Mouse (Mus musculus): ENCODE measurements around the gene Eci1. TPM values are rescaled to one million over a fixed set of nuclear protein-coding genes. Genes with fewer than 3 reads are reported as not detected.
A peak's percentile ranks its signal among the peaks of the same experiment; 100 is the strongest.

Eci1 gene
- polyA plus RNA-seq, 1 experiment from 2014 or later: 109 TPM

DNA sequence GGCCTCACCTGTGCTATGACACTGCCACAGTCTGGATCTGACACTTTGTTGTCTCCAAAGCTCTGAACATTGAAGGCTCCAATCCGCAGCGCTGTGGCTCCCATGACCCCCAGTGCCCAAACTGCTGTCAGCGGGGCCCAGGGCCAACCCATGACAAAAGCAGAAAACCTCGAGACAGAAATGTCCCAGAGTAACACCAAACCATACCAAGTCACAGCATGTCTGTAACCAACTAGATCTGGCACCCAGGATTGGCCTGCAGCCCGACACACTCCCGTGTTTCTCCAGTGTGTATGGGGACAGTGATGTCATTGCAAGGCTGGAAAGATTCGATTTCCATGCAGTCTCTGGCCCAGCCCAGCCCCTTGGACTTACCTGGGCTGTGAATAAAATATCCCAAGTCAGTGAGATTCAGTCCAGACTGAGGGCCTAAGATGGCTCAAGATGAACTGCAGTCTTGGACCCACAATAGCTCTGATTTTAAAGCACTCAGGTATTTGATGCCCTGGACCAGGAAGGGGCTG lies 16.3 kb downstream of the Eci1 start, which contains the start of gene Dnase1l2:
Dnase1l2 (minus strand) TSS at position 474 of the 524 bp plus-strand sequence.
- Histone ChIP-seq H3K4me3 (replicated peaks; ENCODE audit: low read depth, low read length) (no peak within 1 kb of the TSS), H3K4me1 (replicated peaks; ENCODE audit: insufficient read depth, low read length) (no peaks in the 10 kb centered on the region), H3K27ac (peak within 1 kb of the TSS; percentile 39), H3K27me3 (ENCODE audit: insufficient read depth, low read length) (no peaks in the 10 kb centered on the region), H3K9ac (ENCODE audit: low read depth, low read length) (no peak within 1 kb of the TSS), H3K4me2 (ENCODE audit: low read length) (no peak within 1 kb of the TSS), H3K9me3 (replicated peaks; ENCODE audit: low read length) (no peaks in the 10 kb centered on the region), H3K36me3 (ENCODE audit: insufficient read depth, low read length) (peaks cover 60% of the 10 kb centered on the region)
- 75% methylated on average over 7 of the region's 7 CpGs for WGBS
- DNase-seq (ENCODE audit: low spot score) (no peak), ATAC-seq (replicated peaks; ENCODE audit: low FRiP score, low read depth) (no peak)
- TF ChIP-seq CTCF (IDR thresholded peaks at IDR 0.05; ENCODE audit: low read depth): no peak

GRCm38 (mm10) chr17:24443409-24443808 lies 17.0 kb downstream of the Eci1 start:
- TF ChIP-seq CTCF (IDR thresholded peaks at IDR 0.05; ENCODE audit: low read depth): no peak
- Histone ChIP-seq H3K4me1 (replicated peaks; ENCODE audit: insufficient read depth, low read length) (no peaks in the 10 kb centered on the region), H3K27me3 (ENCODE audit: insufficient read depth, low read length) (no peaks in the 10 kb centered on the region), H3K27ac (peak overlapping the region; percentile 13; the same call in 1 of the 2 replicates), H3K4me2 (ENCODE audit: low read length) (no peak overlapping the region), H3K9me3 (replicated peaks; ENCODE audit: low read length) (no peaks in the 10 kb centered on the region), H3K9ac (ENCODE audit: low read depth, low read length) (no peak overlapping the region), H3K4me3 (replicated peaks; ENCODE audit: low read depth, low read length) (no peak overlapping the region), H3K36me3 (ENCODE audit: insufficient read depth, low read length) (peaks cover 60% of the 10 kb centered on the region)
- ATAC-seq (replicated peaks; ENCODE audit: low FRiP score, low read depth): no peak
- WGBS: 76% methylated on average over 4 of the region's 4 CpGs
- no peak for DNase-seq (ENCODE audit: low spot score)

DNA sequence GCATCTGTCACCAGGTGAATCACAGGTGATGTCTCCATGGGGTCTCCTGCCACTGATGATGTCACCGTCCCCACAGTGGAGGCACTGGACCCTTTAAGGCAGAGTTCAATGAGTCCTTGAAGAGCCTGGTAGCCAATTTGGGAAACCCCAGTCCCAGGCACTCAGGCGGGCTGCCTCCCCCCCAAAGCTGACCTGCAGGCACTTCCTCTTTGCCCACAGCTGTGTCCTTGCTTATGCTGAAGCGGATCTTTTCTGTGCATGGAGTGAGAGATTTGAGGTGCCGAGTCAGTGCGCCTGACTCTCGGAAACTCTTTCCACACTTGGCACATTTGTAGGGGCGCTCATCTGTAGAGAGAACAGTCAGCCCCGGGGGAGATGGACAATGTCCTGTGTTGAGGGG lies 20.1 kb downstream of the Eci1 start:
- ATAC-seq (replicated peaks; ENCODE audit: low FRiP score, low read depth): no peak
- H3K27ac ChIP-seq: no peak overlapping the region
- H3K4me2 ChIP-seq (ENCODE audit: low read length): no peak overlapping the region
- H3K9me3 ChIP-seq (replicated peaks; ENCODE audit: low read length): no peaks in the 10 kb centered on the region
- H3K4me3 ChIP-seq (replicated peaks; ENCODE audit: low read depth, low read length): no peak overlapping the region
- H3K4me1 ChIP-seq (replicated peaks; ENCODE audit: insufficient read depth, low read length): no peaks in the 10 kb centered on the region
- 86% methylated on average over 8 of the region's 8 CpGs for WGBS
- no peak for TF ChIP-seq CTCF (IDR thresholded peaks at IDR 0.05; ENCODE audit: low read depth)
- H3K9ac ChIP-seq (ENCODE audit: low read depth, low read length): no peak overlapping the region
- DNase-seq (ENCODE audit: low spot score): no peak
- no peaks in the 10 kb centered on the region for H3K27me3 ChIP-seq (ENCODE audit: insufficient read depth, low read length)
- H3K36me3 ChIP-seq (ENCODE audit: insufficient read depth, low read length): peaks cover 63% of the 10 kb centered on the region

- Histone ChIP-seq H3K27ac (no peak overlapping the region), H3K4me2 (ENCODE audit: low read length) (no peak overlapping the region), H3K27me3 (ENCODE audit: insufficient read depth, low read length) (no peaks in the 10 kb centered on the region), H3K9ac (ENCODE audit: low read depth, low read length) (no peak overlapping the region), H3K9me3 (replicated peaks; ENCODE audit: low read length) (no peaks in the 10 kb centered on the region), H3K4me3 (replicated peaks; ENCODE audit: low read depth, low read length) (no peak overlapping the region), H3K4me1 (replicated peaks; ENCODE audit: insufficient read depth, low read length) (0 out of 2 replicates have a peak, but pooled peaks cover 8% of the 10 kb centered on the region), H3K36me3 (ENCODE audit: insufficient read depth, low read length) (peaks cover 55% of the 10 kb centered on the region)
- WGBS: 90% methylated on average over 6 of the region's 6 CpGs
- ATAC-seq (replicated peaks; ENCODE audit: low FRiP score, low read depth) (no peak), DNase-seq (ENCODE audit: low spot score) (no peak)
- TF ChIP-seq CTCF (IDR thresholded peaks at IDR 0.05; ENCODE audit: low read depth): no peak
Measured at GRCm38 (mm10) chr17:24449507-24449906, 23.1 kb downstream of the Eci1 start.

DNA sequence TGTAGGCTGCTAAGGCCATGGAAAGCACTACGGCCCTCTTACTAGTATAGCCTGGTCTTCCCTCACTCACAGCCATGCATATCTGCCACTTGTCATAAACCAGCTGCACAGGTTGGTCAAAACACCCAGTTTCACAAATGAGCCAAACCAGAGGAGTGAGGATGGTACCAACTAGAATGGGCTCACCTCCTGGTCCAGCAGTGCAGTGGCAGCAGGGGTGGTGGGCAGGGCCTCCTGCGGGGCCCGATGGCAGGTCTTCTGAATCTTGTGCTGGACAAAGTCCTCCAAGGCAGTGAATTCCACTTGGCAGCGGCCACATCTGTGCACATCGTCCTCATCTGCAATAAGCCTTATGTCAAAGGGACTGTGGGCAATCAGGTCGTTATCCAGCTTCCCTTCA lies 24.8 kb downstream of the Eci1 start:
- H3K4me3 ChIP-seq (replicated peaks; ENCODE audit: low read depth, low read length): no peak overlapping the region
- WGBS: 95% methylated on average over 6 of the region's 6 CpGs
- no peaks in the 10 kb centered on the region for H3K9me3 ChIP-seq (replicated peaks; ENCODE audit: low read length)
- H3K4me1 ChIP-seq (replicated peaks; ENCODE audit: insufficient read depth, low read length): 0 out of 2 replicates have a peak, but pooled peaks cover 8% of the 10 kb centered on the region
- H3K27me3 ChIP-seq (ENCODE audit: insufficient read depth, low read length): no peaks in the 10 kb centered on the region
- TF ChIP-seq CTCF (IDR thresholded peaks at IDR 0.05; ENCODE audit: low read depth): no peak
- no peak overlapping the region for H3K9ac ChIP-seq (ENCODE audit: low read depth, low read length)
- peaks cover 38% of the 10 kb centered on the region for H3K36me3 ChIP-seq (ENCODE audit: insufficient read depth, low read length)
- ATAC-seq (replicated peaks; ENCODE audit: low FRiP score, low read depth) (no peak), DNase-seq (ENCODE audit: low spot score) (no peak)
- no peak overlapping the region for H3K27ac ChIP-seq
- no peak overlapping the region for H3K4me2 ChIP-seq (ENCODE audit: low read length)

DNA sequence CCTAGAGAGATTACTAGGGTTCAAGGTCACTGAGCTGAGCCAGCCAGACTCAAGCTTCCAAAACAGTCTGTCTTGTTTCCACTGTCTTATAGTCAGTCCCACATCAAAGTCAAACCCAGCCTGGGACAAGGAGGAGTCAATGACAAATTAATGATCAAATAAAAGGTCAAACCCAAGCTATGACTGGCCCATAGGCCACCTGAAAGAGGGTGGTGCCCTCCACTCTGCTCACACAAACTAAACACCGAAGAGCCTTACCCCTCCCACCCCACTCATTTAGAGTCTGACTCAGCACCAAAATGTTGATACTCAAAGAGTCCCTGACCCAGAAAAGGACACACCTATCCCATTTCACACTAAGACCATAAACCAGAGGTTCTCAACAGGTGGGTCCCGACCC lies 26.9 kb downstream of the Eci1 start:
- H3K9me3 ChIP-seq (replicated peaks; ENCODE audit: low read length): no peaks in the 10 kb centered on the region
- WGBS: 65% methylated on average over 2 of the region's 2 CpGs
- ATAC-seq (replicated peaks; ENCODE audit: low FRiP score, low read depth) (no peak), DNase-seq (ENCODE audit: low spot score) (no peak)
- H3K27me3 ChIP-seq (ENCODE audit: insufficient read depth, low read length): no peaks in the 10 kb centered on the region
- TF ChIP-seq CTCF (IDR thresholded peaks at IDR 0.05; ENCODE audit: low read depth): no peak
- H3K36me3 ChIP-seq (ENCODE audit: insufficient read depth, low read length): peaks cover 17% of the 10 kb centered on the region
- no peak overlapping the region for H3K4me2 ChIP-seq (ENCODE audit: low read length)
- no peak overlapping the region for H3K9ac ChIP-seq (ENCODE audit: low read depth, low read length)
- no peak overlapping the region for H3K4me3 ChIP-seq (replicated peaks; ENCODE audit: low read depth, low read length)
- no peak overlapping the region for H3K27ac ChIP-seq
- H3K4me1 ChIP-seq (replicated peaks; ENCODE audit: insufficient read depth, low read length): 0 out of 2 replicates have a peak, but pooled peaks cover 8% of the 10 kb centered on the region
